Mouse (Mus musculus) lung, postnatal 0 days (tissue): ENCODE results near the gene Plekhh3.

Source experiments
- CTCF ChIP-seq: IDR thresholded peaks from 2 replicates; pipeline ENCODE4 v1.5.1; 2016; ENCODE audit warnings: antibody characterized with exemption, mild to moderate bottlenecking
- EP300 ChIP-seq: IDR thresholded peaks from 2 replicates; pipeline ENCODE4 v1.6.1; 2016; ENCODE audit warnings: antibody characterized with exemption, mild to moderate bottlenecking, control low read depth

- TF ChIP-seq CTCF (no peak), EP300 (no peak)
Observed at GRCm38 (mm10) chr11:101138536-101139181, 32.5 kb downstream of the Plekhh3 start.
